Mouse (Mus musculus): ENCODE results near the gene Myo1b. TPM values are rescaled to one million over a fixed set of nuclear protein-coding genes. Genes with fewer than 3 reads are reported as not detected.

Myo1b gene
- total and polyA plus RNA-seq, 3 experiments, result not detected

DNA sequence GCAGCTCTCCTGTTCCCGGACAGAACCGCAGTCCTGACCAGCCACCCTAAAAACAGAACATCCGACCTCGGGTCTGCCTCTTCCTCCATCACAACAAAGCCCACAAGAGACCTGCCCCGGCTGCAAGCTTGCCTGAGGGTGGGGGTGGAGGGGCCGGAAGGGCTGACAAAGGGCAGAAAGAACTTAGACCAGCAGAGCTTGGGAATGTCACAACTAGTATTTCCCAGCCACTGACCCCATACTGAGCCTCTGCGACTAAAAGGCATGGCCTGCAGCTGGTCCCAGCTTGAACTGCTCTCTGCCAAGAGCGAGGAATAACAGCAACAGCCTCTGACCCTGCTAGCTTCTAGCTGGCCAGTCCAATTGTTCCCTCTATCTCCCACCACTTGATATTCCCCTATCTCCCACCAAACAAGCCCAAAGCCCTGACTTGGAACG is 36.5 kb downstream of the Myo1b start:
- Histone ChIP-seq H3K79me2 (ENCODE audit: control insufficient read depth, insufficient read depth, low read length, poor library complexity) (no peaks in the 10 kb centered on the region), H3K4me1 (ENCODE audit: control insufficient read depth in 1 of 2, insufficient read depth in 2 of 2, low read length in 2 of 2) (no peaks in the 10 kb centered on the region), H3K27me3 (ENCODE audit: control insufficient read depth in 1 of 2, insufficient read depth in 2 of 2, low read length in 2 of 2) (no peaks in the 10 kb centered on the region), H3K27ac (ENCODE audit: control insufficient read depth, low read depth, low read length) (no peak overlapping the region), H3K9ac (ENCODE audit: control insufficient read depth, low read depth, low read length, poor library complexity, severe bottlenecking) (no peak overlapping the region), H3K36me3 (ENCODE audit: control insufficient read depth in 1 of 2, insufficient read depth in 2 of 2, low read length in 2 of 2) (no peaks in the 10 kb centered on the region), H3K9me3 (replicated peaks; ENCODE audit: insufficient read depth, low read length) (no peaks in the 10 kb centered on the region), H3K4me3 (ENCODE audit: control insufficient read depth in 1 of 2, insufficient read depth in 1 of 2, low read depth in 2 of 2, low read length in 2 of 2) (no peak overlapping the region)
- no peak for TF ChIP-seq HCFC1 (IDR thresholded peaks at IDR 0.05; ENCODE audit: low read depth, low read length)
- TF ChIP-seq USF2 (IDR thresholded peaks at IDR 0.05; ENCODE audit: borderline replicate concordance in 1 of 2, insufficient read depth in 1 of 2, low read depth in 1 of 2, low read length in 2 of 2), result no peak
- TF ChIP-seq CHD2 (IDR thresholded peaks at IDR 0.05; ENCODE audit: low read length), result no peak
- no peak for TF ChIP-seq USF1 (IDR thresholded peaks at IDR 0.05; ENCODE audit: low read depth, low read length)
- no peak for TF ChIP-seq EP300 (IDR thresholded peaks at IDR 0.05; ENCODE audit: low read depth in 1 of 2, low read length in 2 of 2)
- no peak for TF ChIP-seq TBP (IDR thresholded peaks at IDR 0.05; ENCODE audit: low read depth, low read length)
- TF ChIP-seq POLR2AphosphoS5 (IDR thresholded peaks at IDR 0.05; ENCODE audit: borderline replicate concordance, low read depth, low read length), result no peak
- no peak for TF ChIP-seq MYC (IDR thresholded peaks at IDR 0.05; ENCODE audit: low read depth, low read length)
- TF ChIP-seq ZKSCAN1 (IDR thresholded peaks at IDR 0.05; ENCODE audit: low read depth, low read length), result no peak
- no peak for TF ChIP-seq POLR2AphosphoS2 (IDR thresholded peaks at IDR 0.05; ENCODE audit: low read length)
- no peak for DNase-seq (ENCODE audit: low read depth, low spot score)

DNA sequence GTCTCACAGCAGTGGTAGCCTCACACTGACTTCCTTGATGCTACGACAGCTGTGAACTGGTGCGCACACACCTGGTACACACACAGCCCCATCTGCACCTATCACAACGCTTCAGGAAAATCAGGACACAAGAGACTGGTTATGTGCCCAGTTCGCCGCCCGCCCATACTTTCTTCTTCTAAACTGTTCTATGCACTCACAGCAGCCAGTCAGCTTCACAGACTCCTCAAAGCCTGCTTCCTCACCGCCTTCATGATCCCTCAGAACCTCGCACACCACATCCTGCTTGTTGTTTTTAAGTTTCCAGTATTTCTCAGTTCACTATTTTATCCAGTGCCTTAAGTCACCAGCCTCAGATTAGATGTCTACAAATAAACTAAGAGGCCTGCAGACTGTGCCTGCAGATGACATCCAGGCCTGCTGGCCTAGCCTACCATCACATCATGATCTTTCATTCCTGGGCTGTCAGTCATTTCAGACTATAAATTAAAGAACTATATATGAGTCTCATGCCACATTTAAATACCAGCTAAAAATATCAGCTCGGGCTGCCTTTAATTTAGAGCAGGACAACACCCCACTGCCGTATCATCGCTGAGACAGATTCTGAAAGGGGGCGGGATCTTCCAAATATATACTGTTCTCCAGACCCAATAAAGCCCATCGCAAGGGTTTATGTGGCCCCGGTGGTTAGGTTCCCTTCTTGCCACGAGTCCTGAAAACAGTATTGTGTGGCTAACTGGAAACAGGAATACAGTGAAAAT is 40.2 kb downstream of the Myo1b start:
- H3K27ac ChIP-seq (ENCODE audit: control insufficient read depth, low read depth, low read length), result no peak overlapping the region
- no peaks in the 10 kb centered on the region for H3K4me1 ChIP-seq (ENCODE audit: control insufficient read depth in 1 of 2, insufficient read depth in 2 of 2, low read length in 2 of 2)
- TF ChIP-seq MAFK (IDR thresholded peaks at IDR 0.05; ENCODE audit: borderline replicate concordance, low read depth, low read length) (no peak), CHD2 (IDR thresholded peaks at IDR 0.05; ENCODE audit: low read length) (no peak), POLR2AphosphoS2 (IDR thresholded peaks at IDR 0.05; ENCODE audit: low read length) (no peak), SMC3 (IDR thresholded peaks at IDR 0.05; ENCODE audit: low read depth, low read length) (no peak), E2F4 (IDR thresholded peaks at IDR 0.05; ENCODE audit: borderline replicate concordance, low read depth, low read length) (no peak), POLR2AphosphoS5 (IDR thresholded peaks at IDR 0.05; ENCODE audit: borderline replicate concordance, low read depth, low read length) (no peak), MAX (IDR thresholded peaks at IDR 0.05; ENCODE audit: low read length) (no peak), HCFC1 (IDR thresholded peaks at IDR 0.05; ENCODE audit: low read depth, low read length) (no peak), MYB (IDR thresholded peaks at IDR 0.05; ENCODE audit: low read depth, low read length) (no peak), TAL1 (IDR thresholded peaks at IDR 0.05; ENCODE audit: low read length) (no peak), CHD1 (IDR thresholded peaks at IDR 0.05; ENCODE audit: low read depth, low read length) (no peak), SIN3A (IDR thresholded peaks at IDR 0.05; ENCODE audit: low read length) (no peak), USF2 (IDR thresholded peaks at IDR 0.05; ENCODE audit: borderline replicate concordance in 1 of 2, insufficient read depth in 1 of 2, low read depth in 1 of 2, low read length in 2 of 2) (no peak), ELF1 (IDR thresholded peaks at IDR 0.05; ENCODE audit: low read depth, low read length) (no peak), NELFE (IDR thresholded peaks at IDR 0.05; ENCODE audit: low read depth, low read length) (no peak), MXI1 (IDR thresholded peaks at IDR 0.05; ENCODE audit: low read depth, low read length) (no peak), EP300 (IDR thresholded peaks at IDR 0.05; ENCODE audit: low read depth in 1 of 2, low read length in 2 of 2) (no peak), ETS1 (IDR thresholded peaks at IDR 0.05; ENCODE audit: low read depth, low read length) (no peak)
- no peaks in the 10 kb centered on the region for H3K79me2 ChIP-seq (ENCODE audit: control insufficient read depth, insufficient read depth, low read length, poor library complexity)
- no peaks in the 10 kb centered on the region for H3K9me3 ChIP-seq (replicated peaks; ENCODE audit: insufficient read depth, low read length)
- no peak overlapping the region for H3K9ac ChIP-seq (ENCODE audit: control insufficient read depth, low read depth, low read length, poor library complexity, severe bottlenecking)
- H3K4me3 ChIP-seq (ENCODE audit: control insufficient read depth in 1 of 2, insufficient read depth in 1 of 2, low read depth in 2 of 2, low read length in 2 of 2), result no peak overlapping the region
- no peak for DNase-seq (ENCODE audit: low read depth, low spot score)
- H3K36me3 ChIP-seq (ENCODE audit: control insufficient read depth in 1 of 2, insufficient read depth in 2 of 2, low read length in 2 of 2), result no peaks in the 10 kb centered on the region
- H3K27me3 ChIP-seq (ENCODE audit: control insufficient read depth in 1 of 2, insufficient read depth in 2 of 2, low read length in 2 of 2), result no peaks in the 10 kb centered on the region

All from MEL (cell line).